Mouse (Mus musculus): ENCODE measurements around the gene Galr3.

The Galr3 gene

DNA sequence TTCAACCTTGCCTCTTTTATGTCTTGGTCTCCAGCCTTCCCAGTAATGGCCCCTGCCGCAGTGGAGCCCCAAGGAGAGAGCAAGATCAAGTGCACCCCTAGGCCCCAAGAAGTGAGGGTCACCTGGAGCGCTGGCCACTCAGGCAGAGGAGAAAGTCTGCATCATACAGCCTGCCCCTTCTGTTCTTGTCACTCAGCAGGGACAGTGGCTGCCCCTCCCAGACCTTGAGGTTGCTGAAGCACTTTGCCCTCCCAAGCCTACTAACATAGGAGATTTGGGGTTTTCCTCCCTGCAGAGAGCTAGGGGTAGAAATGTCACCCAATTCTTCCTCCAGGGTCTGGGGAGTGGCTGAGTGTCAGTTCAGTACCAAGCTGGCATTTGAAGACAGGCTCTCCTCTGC is 10.7 kb downstream of the Galr3 start:
- DNase-seq (ENCODE audit: low spot score): no peak

- no peak for DNase-seq (ENCODE audit: low spot score)
Measured at GRCm38 (mm10) chr15:79056601-79057000, 14.9 kb downstream of the Galr3 start.

GRCm38 (mm10) chr15:79057850-79058249 is 16.2 kb downstream of the Galr3 start:
- DNase-seq (ENCODE audit: low spot score): no peak

DNA sequence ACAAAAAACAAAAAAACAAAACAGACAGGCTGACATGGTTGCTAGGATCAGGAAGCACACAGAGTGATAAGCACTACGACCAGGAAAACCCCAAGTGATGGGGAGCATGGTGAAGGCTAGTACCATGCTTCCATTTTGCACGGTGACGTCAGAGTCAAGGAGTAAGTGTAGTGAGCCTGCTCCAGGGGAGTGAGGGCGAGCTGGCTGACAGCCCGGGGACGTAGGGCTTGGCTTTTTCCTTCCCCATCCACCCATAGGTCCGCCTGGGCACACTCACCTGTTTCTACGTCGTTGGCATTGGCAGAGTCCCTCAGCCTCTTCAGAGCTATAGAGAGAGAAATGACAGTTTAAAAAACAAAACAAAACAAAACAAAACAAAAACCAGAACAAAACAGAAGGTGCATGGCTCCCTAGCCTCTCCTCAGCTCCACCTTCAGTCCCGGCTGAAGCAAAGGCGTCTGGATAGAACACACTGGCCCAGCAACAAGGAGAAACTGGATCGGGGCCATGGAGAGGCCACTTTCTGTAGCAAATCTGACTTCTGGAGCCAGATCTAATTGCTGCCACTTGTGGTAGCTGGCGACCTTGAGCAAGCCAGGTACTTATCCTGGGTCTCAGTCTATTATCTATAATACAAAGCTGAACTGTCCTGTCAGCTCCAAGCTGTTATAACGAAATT is 19.3 kb downstream of the Galr3 start:
- DNase-seq (ENCODE audit: low spot score): peak; percentile 24

- DNase-seq (ENCODE audit: low spot score): peak; percentile 100
Measured at GRCm38 (mm10) chr15:79062376-79063159, 20.9 kb downstream of the Galr3 start, which contains the start of gene Ankrd54. TSS of gene Ankrd54 (minus strand) at chr15:79062893.

DNA sequence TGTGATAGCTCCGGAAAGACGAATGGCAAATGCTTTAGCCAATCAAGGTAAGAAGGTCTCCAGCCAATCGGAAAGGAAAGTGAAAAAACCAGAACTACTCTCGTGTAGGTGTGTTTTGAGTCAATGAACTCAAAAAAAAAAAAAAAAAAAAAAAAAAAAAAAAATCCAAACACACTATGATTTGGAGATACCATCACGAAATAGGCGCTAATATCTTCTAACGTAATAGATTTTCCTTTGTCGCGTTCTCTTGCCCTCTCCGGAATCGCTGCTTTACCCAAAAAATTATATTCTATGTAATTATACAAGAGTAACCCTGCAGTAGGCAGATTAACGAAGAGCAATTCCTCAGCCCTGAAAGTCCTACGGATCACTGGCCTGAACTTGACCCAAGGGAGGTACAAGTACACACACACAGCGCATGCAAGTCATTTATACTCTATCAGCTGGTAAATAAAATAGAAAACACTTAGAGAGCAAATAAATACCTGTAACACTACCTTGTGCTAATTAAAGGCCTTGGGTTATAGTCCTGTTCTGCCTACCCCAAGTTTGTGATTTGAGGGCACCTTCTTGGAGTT is 21.6 kb downstream of the Galr3 start:
- no peak for DNase-seq (ENCODE audit: low spot score)

GRCm38 (mm10) chr15:79065086-79065770 is 23.5 kb downstream of the Galr3 start:
- no peak for DNase-seq (ENCODE audit: low spot score)

DNA sequence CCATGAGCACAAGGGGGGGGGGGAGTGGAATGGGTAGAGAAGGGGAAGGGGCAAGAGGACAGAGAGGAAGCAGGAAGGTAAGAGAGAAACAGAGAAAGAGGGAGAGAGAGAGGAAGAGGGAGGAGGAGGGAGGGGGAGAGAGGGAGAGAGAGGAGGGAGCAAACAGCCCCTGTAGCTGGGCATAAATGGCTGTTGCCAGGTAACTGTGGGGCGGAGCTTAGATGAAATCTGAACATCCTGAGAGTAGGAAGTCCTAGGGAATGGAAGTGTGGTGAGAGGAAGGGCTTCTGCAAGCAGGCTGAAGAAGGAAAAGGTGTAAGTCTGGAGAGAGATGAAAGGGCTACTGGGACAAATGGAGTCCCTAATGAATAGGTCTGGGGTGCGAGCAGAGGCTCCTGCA is 24.6 kb downstream of the Galr3 start:
- DNase-seq (ENCODE audit: low spot score): no peak

DNA sequence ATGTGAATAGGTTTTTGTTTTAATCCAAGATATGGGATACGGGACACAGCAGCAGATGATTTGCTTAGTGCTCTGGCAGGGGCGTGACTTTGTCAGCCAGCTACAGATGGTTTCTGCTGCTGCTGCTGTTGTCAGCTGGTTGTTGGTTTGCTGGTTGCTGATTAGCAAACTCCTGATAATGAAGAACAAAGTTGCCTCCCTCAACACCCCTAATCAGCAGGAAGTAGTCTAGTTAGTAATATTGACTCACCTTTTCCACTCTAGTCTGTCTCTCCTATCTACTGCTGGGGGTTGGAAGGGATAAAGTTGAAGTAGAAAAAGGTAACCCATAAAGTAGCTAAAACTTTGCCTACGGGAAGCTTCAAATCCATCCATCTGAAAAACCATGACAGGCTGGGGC is 25.9 kb downstream of the Galr3 start:
- DNase-seq (ENCODE audit: low spot score): no peak

DNA sequence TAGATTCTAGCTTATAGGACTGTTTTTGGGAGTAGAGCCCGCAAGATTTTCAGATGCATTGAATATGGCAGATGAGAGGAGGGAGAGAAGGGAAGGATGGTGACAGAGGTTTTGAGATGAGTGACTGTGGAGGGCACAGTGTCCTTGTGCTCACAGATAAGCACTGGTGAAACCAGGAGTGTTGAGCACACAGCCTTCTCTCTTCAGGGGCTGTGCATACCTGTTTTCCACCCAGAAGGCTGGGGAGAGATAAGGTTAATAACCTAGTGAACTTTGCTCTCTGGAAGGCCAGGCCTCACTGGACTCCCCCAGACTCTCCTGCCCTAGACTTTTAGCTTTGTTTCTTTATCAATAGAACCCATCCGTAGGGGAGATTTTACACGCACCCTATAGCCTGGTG is 26.7 kb downstream of the Galr3 start:
- DNase-seq (ENCODE audit: low spot score): no peak

- peak; percentile 59 for DNase-seq (ENCODE audit: low spot score)
Measured at GRCm38 (mm10) chr15:79071117-79072039, 29.7 kb downstream of the Galr3 start.

GRCm38 (mm10) chr15:79073752-79074151 is 32.1 kb downstream of the Galr3 start:
- DNase-seq (ENCODE audit: low spot score): no peak

DNA sequence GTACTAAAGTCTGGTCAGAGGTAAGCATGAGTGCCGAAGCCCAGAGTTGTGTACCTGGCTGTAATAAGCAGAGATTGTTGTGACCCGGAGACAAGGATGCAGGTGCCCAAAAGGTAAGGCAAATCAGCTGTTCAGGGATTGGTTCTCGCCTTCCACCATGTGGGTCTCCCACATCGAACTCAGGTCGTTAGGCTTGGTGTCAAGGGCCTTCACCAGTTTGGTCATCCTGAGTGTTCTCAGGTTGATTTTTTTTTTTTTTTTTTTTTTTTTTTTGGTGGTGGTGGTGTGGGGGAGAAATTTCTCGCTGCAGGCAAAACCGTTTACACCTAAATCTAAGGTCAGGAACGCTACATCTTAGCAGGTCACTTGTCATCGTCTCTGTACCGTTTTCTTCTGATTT is 32.8 kb downstream of the Galr3 start:
- DNase-seq (ENCODE audit: low spot score): no peak

DNA sequence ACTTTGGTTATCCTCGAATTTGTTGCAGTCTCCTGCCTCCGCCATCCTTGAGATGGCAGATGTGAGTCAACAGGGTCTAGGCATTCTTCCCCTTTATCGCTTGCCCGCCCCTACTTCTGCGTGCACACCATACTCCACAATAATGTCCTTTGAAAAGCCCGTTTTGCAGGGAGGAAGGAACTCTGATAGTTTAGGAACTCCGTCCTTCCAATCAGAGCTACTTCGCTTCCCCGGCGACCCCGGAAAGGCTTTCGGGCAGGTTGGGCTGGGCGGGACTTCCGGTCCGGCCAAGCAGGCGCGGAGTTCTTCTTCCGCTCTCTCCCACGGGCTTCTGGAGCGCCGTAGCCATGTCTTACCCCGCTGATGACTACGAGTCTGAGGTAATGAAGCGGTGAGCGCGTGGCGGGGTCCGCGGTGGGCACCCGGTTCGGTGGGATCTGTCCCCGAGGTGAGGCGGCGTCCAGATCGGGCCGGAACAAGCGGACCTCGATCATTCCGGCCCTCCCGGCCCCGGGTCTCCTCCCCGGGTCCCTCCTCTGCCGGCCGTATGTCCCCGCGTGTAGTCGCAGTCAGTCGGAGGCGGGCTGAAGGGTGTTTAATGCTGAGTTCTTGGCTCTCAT is 33.3 kb downstream of the Galr3 start, which contains the start of gene Eif3l:
TSS of gene Eif3l (plus strand) at position 267 of the 620 bp plus-strand sequence.
- DNase-seq (ENCODE audit: low spot score): peak; percentile 91

GRCm38 (mm10) chr15:79075658-79076365 is 34.1 kb downstream of the Galr3 start:
- no peak for DNase-seq (ENCODE audit: low spot score)

DNA sequence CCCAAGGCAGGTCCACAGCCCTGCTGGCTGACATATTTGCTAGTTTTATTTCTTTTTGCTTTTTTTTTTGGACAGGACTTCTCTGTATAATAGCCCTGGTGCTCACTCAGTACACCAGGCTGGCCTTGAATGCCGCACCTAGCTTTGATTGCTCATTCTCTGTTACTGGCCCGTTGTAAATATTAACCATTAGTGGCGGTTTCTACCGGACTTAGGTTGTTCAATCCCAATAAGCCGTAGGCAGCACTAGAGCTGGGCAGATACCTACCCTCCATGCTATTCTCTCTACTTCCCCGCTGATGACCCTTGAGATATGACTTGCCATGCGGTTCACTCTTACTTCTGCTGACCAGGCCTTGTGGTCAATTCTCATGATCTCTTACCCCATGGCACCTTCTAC is 37.9 kb downstream of the Galr3 start:
- no peak for DNase-seq (ENCODE audit: low spot score)

DNA sequence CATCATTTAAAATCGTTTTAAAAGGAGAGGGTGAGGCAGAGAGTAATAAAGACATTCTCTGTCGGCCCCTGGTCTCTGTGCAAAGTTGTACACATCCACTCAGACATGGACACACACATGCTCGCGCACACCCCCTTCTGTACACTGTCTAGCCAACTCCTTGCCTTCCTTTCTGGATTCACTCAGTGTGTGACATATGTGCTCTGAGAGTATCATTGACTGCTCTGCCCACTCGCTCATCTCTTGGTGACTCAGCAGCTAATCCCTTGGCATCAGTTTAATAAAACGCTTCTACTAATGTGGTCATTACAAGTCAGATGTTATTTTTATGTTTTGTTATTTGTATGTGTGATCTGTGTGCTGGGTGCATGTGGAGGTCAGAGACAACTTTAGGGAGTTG is 50.6 kb downstream of the Galr3 start:
- no peak for DNase-seq (ENCODE audit: low spot score)

Data from lung, postnatal 25 days (tissue).